Mouse (Mus musculus): Measurements from ENCODE around the gene Tet2.

Tet2 gene

GRCm38 (mm10) chr3:133435141-133435773, 109.7 kb downstream of the Tet2 start:
- no peak for DNase-seq

GRCm38 (mm10) chr3:133429394-133430173, 115.4 kb downstream of the Tet2 start:
- DNase-seq, result no peak

- DNase-seq, result no peak
Measured at GRCm38 (mm10) chr3:133428003-133428402, 116.9 kb downstream of the Tet2 start.

- DNase-seq, result no peak
Measured at GRCm38 (mm10) chr3:133423073-133423472, 121.9 kb downstream of the Tet2 start.

- no peak for DNase-seq
Measured at GRCm38 (mm10) chr3:133414747-133415146, 130.2 kb downstream of the Tet2 start.
